Mouse (Mus musculus): Measurements from ENCODE around the gene Fads6.

Gene Fads6

DNA sequence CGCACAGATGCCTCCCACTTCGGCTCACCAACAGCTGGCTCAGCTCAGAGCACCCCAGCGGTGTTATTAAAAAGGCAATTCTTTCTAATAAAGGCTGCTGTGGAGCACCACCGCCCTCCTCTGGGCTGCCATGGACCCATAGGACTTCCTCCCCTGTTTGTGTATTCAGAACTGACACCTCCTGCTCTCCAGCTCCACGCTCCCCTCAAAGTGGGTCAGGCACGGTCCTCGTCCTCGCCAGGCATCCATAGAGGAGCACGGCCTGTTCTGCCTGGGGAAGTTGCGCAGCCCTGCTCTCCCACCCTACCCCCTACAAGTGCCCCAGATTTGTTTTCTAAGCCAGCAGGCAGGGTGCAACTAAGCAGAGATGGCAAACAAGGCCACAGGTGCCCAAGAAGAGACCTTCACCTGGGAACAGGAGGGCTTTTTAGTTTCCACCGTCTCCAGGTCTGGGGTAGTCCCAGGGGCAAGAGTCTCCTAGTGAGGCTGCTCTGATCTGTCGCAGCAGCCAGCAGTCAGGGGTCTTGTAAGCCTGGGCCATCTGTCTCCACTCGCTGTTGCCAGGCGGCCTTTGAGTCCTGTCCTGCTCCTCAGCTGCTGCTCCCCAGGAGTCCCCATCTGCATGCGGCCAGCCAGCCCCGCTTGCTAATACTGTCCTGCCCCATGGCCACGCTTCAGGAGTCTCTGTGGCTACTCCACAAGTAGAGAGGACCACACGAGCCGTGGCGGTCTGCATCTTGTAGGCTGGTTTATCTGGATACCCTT lies 63.8 kb downstream of the Fads6 start:
- TF ChIP-seq GATA4 (IDR thresholded peaks at IDR 0.05; ENCODE audit: insufficient replicate concordance, low read length), result no peak

DNA sequence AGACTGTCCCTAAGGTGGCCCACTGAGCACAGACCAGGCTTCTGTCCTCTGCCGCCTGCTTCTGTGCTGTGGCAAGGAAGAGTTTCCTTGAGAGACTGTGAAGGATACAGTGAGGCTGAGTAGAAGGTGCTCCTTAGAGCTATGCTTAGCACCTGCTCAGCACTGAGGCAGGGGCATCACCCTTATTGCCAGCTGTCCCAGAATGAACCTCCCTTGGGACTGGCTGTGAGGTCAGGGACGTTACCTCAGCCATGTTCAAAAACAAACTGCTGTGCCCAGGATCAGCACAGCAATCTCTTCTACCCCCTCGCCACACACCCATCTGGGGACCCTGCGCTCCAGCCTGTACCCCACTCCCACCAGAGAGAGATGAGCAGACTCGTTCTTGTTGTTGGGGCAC lies 64.6 kb downstream of the Fads6 start:
- TF ChIP-seq GATA4 (IDR thresholded peaks at IDR 0.05; ENCODE audit: insufficient replicate concordance, low read length), result no peak

DNA sequence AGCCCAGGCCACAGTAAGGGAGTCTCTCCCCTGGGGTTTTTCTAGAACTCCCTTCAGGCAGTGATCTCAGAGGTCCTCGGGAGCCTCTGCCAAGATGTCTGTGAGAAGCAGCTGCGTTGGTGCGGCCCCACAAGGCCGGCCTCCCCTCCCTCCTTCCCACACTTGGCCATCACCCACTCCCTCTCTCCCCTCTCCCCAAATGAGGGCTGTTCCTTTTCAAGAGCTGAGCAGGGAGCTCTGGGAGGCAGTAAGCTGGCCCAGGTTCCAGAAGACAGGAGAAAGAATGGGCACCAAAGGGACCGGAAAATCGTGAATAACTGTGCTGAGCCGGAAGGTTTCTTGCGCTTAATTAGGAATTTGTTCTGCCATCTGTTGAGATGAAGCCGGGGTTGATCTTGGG lies 65.5 kb downstream of the Fads6 start:
- TF ChIP-seq GATA4 (IDR thresholded peaks at IDR 0.05; ENCODE audit: insufficient replicate concordance, low read length), result no peak

DNA sequence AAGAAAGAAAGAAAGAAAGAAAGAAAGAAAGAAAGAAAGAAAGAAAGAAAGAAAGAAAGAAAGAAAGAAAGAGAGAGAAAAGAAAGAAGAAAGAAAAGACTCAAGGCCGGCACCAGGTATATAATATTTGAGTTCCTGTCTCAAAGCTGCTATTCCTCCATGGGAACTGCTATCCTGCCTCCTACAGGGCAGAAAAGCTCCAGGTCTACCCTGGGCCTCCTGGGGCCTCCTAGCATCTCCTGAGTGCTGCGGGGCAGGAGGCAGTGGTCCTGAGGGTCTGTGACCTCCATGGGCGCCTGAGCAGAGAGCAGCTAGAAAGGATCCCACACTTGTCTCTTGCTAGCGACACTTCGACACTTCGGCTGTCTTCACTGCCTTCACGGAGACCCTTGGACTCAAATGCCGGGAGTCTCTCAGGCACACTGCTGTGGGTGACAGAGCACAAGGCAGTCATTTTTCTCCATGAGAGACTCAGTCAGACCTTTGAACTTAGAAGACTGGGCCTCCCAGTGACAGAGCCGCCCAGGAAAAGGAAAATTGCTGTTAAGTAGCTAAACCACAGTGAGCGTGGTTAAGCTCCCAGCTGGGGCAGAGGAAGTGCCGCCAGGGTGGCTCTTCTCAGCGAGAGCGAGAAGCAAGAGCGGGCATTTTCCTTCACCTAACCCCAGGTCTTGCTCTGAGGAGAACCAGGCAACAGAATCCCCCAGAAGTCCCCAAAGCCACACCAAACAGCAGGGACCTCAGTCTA lies 66.1 kb downstream of the Fads6 start:
- TF ChIP-seq GATA4 (IDR thresholded peaks at IDR 0.05; ENCODE audit: insufficient replicate concordance, low read length), result no peak

All from liver, adult (tissue).